Comparison of ENCODE assay signal across 10 mouse cellular contexts in genomic region chr17:35812307-35812706, GRCm38 (mm10). TPM values are rescaled to one million over a fixed set of nuclear protein-coding genes. Genes with fewer than 3 reads are reported as not detected.
A peak's percentile ranks its signal among the peaks of the same experiment; 100 is the strongest.
DNase-seq lines count a peak whose midpoint lies in the region; TF ChIP-seq lines count a peak whose summit lies in the region.
"Had no signal": no experiment of that assay in that cellular context is flagged by ENCODE, and none has a peak within 500 bp of the region (broad histone marks: within the 10 kb centered on the region; RNA-seq: fewer than 3 reads in every experiment).

No protein-coding gene starts in this region.

- H3K27ac ChIP-seq in kidney, adult 2 months (ENCODE audit: insufficient read depth, low read depth, low read length), result peak overlapping the region; percentile 83
- H3K27ac ChIP-seq in bone marrow macrophage, adult 2 months (ENCODE audit: insufficient read depth, low read depth, low read length), result peak overlapping the region; percentile 82; the same call in 1 of the 2 replicates
- peak overlapping the region; percentile 86 for H3K27ac ChIP-seq in macrophage
- no peak overlapping the region for H3K27ac ChIP-seq in forebrain, embryonic 10.5 days
- H3K27ac ChIP-seq: hindbrain, embryonic 14.5 days had no signal

- no peaks in the 10 kb centered on the region for H3K79me2 ChIP-seq in macrophage (ENCODE audit: inconsistent target)

- TF ChIP-seq POLR2A in kidney, adult 2 months (IDR thresholded peaks at IDR 0.05; ENCODE audit: low read depth, low read length), result no peak
- no peak for TF ChIP-seq POLR2A in bone marrow macrophage, adult 2 months (IDR thresholded peaks at IDR 0.05; ENCODE audit: borderline replicate concordance, low read depth, low read length)

- TF ChIP-seq CTCF in kidney, adult 2 months (conservative IDR thresholded peaks at IDR 0.05; ENCODE audit: insufficient read depth, insufficient read length, low read depth, low read length), result no peak
- no peak for TF ChIP-seq CTCF in bone marrow macrophage, adult 2 months (IDR thresholded peaks at IDR 0.05; ENCODE audit: low read depth, low read length)

- H3K4me3 ChIP-seq in kidney, adult 2 months (ENCODE audit: insufficient read depth, low read depth, low read length), result no peak overlapping the region
- no peak overlapping the region for H3K4me3 ChIP-seq in bone marrow macrophage, adult 2 months (ENCODE audit: insufficient read depth, low read length)
- no peak overlapping the region for H3K4me3 ChIP-seq in macrophage (ENCODE audit: inconsistent target)
- H3K4me3 ChIP-seq in forebrain, embryonic 10.5 days, result no peak overlapping the region

- H3K36me3 ChIP-seq in kidney, adult 2 months (ENCODE audit: control insufficient read depth, insufficient read depth, low read length), result no peaks in the 10 kb centered on the region
- no peaks in the 10 kb centered on the region for H3K36me3 ChIP-seq in macrophage (ENCODE audit: inconsistent target)
- H3K36me3 ChIP-seq in forebrain, embryonic 10.5 days (replicated peaks), result no peaks in the 10 kb centered on the region

- H3K27me3 ChIP-seq in kidney, adult 2 months (replicated peaks; ENCODE audit: control insufficient read depth, insufficient read depth, low read length), result no peaks in the 10 kb centered on the region
- H3K27me3 ChIP-seq in forebrain, embryonic 10.5 days (ENCODE audit: poor library complexity, severe bottlenecking), result 0 out of 2 replicates have a peak, but pooled peaks cover 4% of the 10 kb centered on the region

- DNase-seq in kidney, adult 2 months, result no peak
- no peak for DNase-seq in kidney, postnatal 10 days
- peak; percentile 46 for DNase-seq in ES-CJ7 (ENCODE audit: low read depth, low spot score)
- DNase-seq in urinary bladder, postnatal 10 days (ENCODE audit: low spot score), result no peak
- DNase-seq in forebrain, embryonic 10.5 days (ENCODE audit: extremely low spot score, low spot score), result no peak
- DNase-seq: cerebellum, postnatal 25 days; thymus, postnatal 14 days had no signal

- H3K9me3 ChIP-seq in forebrain, embryonic 10.5 days, result no peaks in the 10 kb centered on the region

- WGBS in kidney, adult 2 months, result 75% methylated on average over 5 of the region's 5 CpGs
- 92% methylated on average over 5 of the region's 5 CpGs for WGBS in macrophage (ENCODE audit: missing documents)
- 74% methylated on average over 5 of the region's 5 CpGs for WGBS in forebrain, embryonic 10.5 days

- peaks cover 43% of the 10 kb centered on the region for H3K4me1 ChIP-seq in kidney, adult 2 months (ENCODE audit: control insufficient read depth, insufficient read depth, low read length)
- peaks cover 73% of the 10 kb centered on the region for H3K4me1 ChIP-seq in bone marrow macrophage, adult 2 months (ENCODE audit: control insufficient read depth, insufficient read depth, low read length)
- H3K4me1 ChIP-seq in forebrain, embryonic 10.5 days, result peaks cover 12% of the 10 kb centered on the region

RNA-seq across cellular contexts. Expression of gene Ier3, which starts 9.2 kb away (rescaled TPM):
- polyA plus RNA-seq in kidney, adult 2 months (2012; rRNA removed), result 26.3 and 28.4 TPM in 2 replicates
- polyA plus RNA-seq in bone marrow macrophage, adult 2 months (2012; ENCODE audit: insufficient read depth, insufficient read length, missing spikeins), result 40.6 and 46.7 TPM in 2 replicates
- 100 to 1,000 TPM in 10 of 26 experiments, 10 to 100 TPM in 16; 31.1 to 248 (median 85.2) TPM for total RNA-seq in macrophage (2018; cell fraction: chromatin; rRNA removed)
- total RNA-seq in macrophage (2018; cell fraction: cytosol; rRNA removed), result 1,000 to 10,000 TPM in 1 of 26 experiments, 100 to 1,000 TPM in 17, 10 to 100 TPM in 8; 55.4 to 1,018 (median 242) TPM
- total RNA-seq in macrophage (2018; cell fraction: nucleus; rRNA removed), result 100 to 1,000 TPM in 24 of 26 experiments, 10 to 100 TPM in 2; 54.3 to 647 (median 225) TPM
- polyA plus RNA-seq in macrophage (2018), result 20.7 to 61.5 TPM (median 37.3 TPM) in 3 replicates
- 4.6 and 5.3 TPM in 2 replicates for polyA plus RNA-seq in forebrain, embryonic 10.5 days (2016; fragmentation: Nextera tagmentation; extraction: Ambion mirVana)

RNA-seq across cellular contexts. Expression of gene Flot1, which starts 10.7 kb away (rescaled TPM):
- polyA plus RNA-seq in kidney, adult 2 months (2012; rRNA removed), result 45.3 and 45.7 TPM in 2 replicates
- polyA plus RNA-seq in bone marrow macrophage, adult 2 months (2012; ENCODE audit: insufficient read depth, insufficient read length, missing spikeins), result 52.7 and 69.3 TPM in 2 replicates
- 100 to 1,000 TPM in 13 of 26 experiments, 10 to 100 TPM in 13; 29.5 to 202 (median 99.7) TPM for total RNA-seq in macrophage (2018; cell fraction: chromatin; rRNA removed)
- total RNA-seq in macrophage (2018; cell fraction: cytosol; rRNA removed), result 10 to 100 TPM; 38.5 to 62.3 (median 49.4) TPM
- 100 to 1,000 TPM in 2 of 26 experiments, 10 to 100 TPM in 24; 20.3 to 134 (median 61.4) TPM for total RNA-seq in macrophage (2018; cell fraction: nucleus; rRNA removed)
- 42.9 to 64.8 TPM (median 56.1 TPM) in 3 replicates for polyA plus RNA-seq in macrophage (2018)
- 49.7 and 51.6 TPM in 2 replicates for polyA plus RNA-seq in forebrain, embryonic 10.5 days (2016; fragmentation: Nextera tagmentation; extraction: Ambion mirVana)

RNA-seq across cellular contexts. Expression of gene Tubb5, which starts 25.8 kb away (rescaled TPM):
- 98.9 and 109 TPM in 2 replicates for polyA plus RNA-seq in kidney, adult 2 months (2012; rRNA removed)
- 481 and 519 TPM in 2 replicates for polyA plus RNA-seq in bone marrow macrophage, adult 2 months (2012; ENCODE audit: insufficient read depth, insufficient read length, missing spikeins)
- 100 to 1,000 TPM in 2 of 26 experiments, 10 to 100 TPM in 21, 1 to 10 TPM in 3; 6.5 to 144 (median 36.4) TPM for total RNA-seq in macrophage (2018; cell fraction: chromatin; rRNA removed)
- 100 to 1,000 TPM; 196 to 602 (median 339) TPM for total RNA-seq in macrophage (2018; cell fraction: cytosol; rRNA removed)
- total RNA-seq in macrophage (2018; cell fraction: nucleus; rRNA removed), result 100 to 1,000 TPM in 17 of 26 experiments, 10 to 100 TPM in 9; 35.0 to 372 (median 132) TPM
- 187 to 603 TPM (median 205 TPM) in 3 replicates for polyA plus RNA-seq in macrophage (2018)
- polyA plus RNA-seq in forebrain, embryonic 10.5 days (2016; fragmentation: Nextera tagmentation; extraction: Ambion mirVana), result 1,607 and 1,608 TPM in 2 replicates

RNA-seq across cellular contexts. Expression of gene Mdc1, which starts 29.0 kb away (rescaled TPM):
- 5.7 TPM in 2 replicates for polyA plus RNA-seq in kidney, adult 2 months (2012; rRNA removed)
- 16.1 and 17.7 TPM in 2 replicates for polyA plus RNA-seq in bone marrow macrophage, adult 2 months (2012; ENCODE audit: insufficient read depth, insufficient read length, missing spikeins)
- 10 to 100 TPM in 23 of 26 experiments, 1 to 10 TPM in 3; 7.4 to 51.1 (median 30.4) TPM for total RNA-seq in macrophage (2018; cell fraction: chromatin; rRNA removed)
- total RNA-seq in macrophage (2018; cell fraction: cytosol; rRNA removed), result 10 to 100 TPM; 10.2 to 24.5 (median 18.6) TPM
- 10 to 100 TPM in 23 of 26 experiments, 1 to 10 TPM in 3; 9.1 to 73.1 (median 23.0) TPM for total RNA-seq in macrophage (2018; cell fraction: nucleus; rRNA removed)
- 12.5 to 32.8 TPM (median 22.9 TPM) in 3 replicates for polyA plus RNA-seq in macrophage (2018)
- 26.9 and 29.3 TPM in 2 replicates for polyA plus RNA-seq in forebrain, embryonic 10.5 days (2016; fragmentation: Nextera tagmentation; extraction: Ambion mirVana)

RNA-seq across cellular contexts. Expression of gene Nrm, which starts 48.8 kb away (rescaled TPM):
- 4.0 and 6.3 TPM in 2 replicates for polyA plus RNA-seq in kidney, adult 2 months (2012; rRNA removed)
- polyA plus RNA-seq in bone marrow macrophage, adult 2 months (2012; ENCODE audit: insufficient read depth, insufficient read length, missing spikeins), result 31.7 and 33.1 TPM in 2 replicates
- 1 to 10 TPM in 12 of 26 experiments, under 1 TPM in 3, not detected in 11; 0.48 to 6.9 (median 1.9) TPM for total RNA-seq in macrophage (2018; cell fraction: chromatin; rRNA removed)
- 1 to 10 TPM; 4.5 to 9.2 (median 6.2) TPM for total RNA-seq in macrophage (2018; cell fraction: cytosol; rRNA removed)
- 10 to 100 TPM in 4 of 26 experiments, 1 to 10 TPM in 22; 2.0 to 31.9 (median 4.7) TPM for total RNA-seq in macrophage (2018; cell fraction: nucleus; rRNA removed)
- 5.9 to 14.4 TPM (median 6.8 TPM) in 3 replicates for polyA plus RNA-seq in macrophage (2018)
- 81.9 and 84.0 TPM in 2 replicates for polyA plus RNA-seq in forebrain, embryonic 10.5 days (2016; fragmentation: Nextera tagmentation; extraction: Ambion mirVana)
